Comparison of ENCODE assay signal across 8 mouse cellular contexts in genomic region chr1:171360656-171361055, GRCm38 (mm10). TPM values are rescaled to one million over a fixed set of nuclear protein-coding genes. Genes with fewer than 3 reads are reported as not detected.
A peak's percentile ranks its signal among the peaks of the same experiment; 100 is the strongest.
DNase-seq lines count a peak whose midpoint lies in the region; ATAC-seq lines count a peak whose summit lies in the region.

Gene Klhdc9 (minus strand): TSS chr1:171360798.

- H3K4me3 ChIP-seq in hindbrain, embryonic 14.5 days (replicated peaks; ENCODE audit: low read length) = peak within 1 kb of the TSS; percentile 44

- no peaks in the 10 kb centered on the region for H3K9me3 ChIP-seq in hindbrain, embryonic 14.5 days (ENCODE audit: control insufficient read depth, low read length)

- H3K27ac ChIP-seq in hindbrain, embryonic 14.5 days = peak within 1 kb of the TSS; percentile 83

- H3K4me1 ChIP-seq in hindbrain, embryonic 14.5 days (replicated peaks; ENCODE audit: control insufficient read depth, insufficient read depth, low read length) = peaks cover 11% of the 10 kb centered on the region

- peak; percentile 90 for ATAC-seq in activated CD4-positive, CD25-positive, alpha-beta regulatory T cell, adult 4 months
- peak; percentile 95 for ATAC-seq in hindbrain, embryonic 14.5 days (ENCODE audit: low FRiP score)

- no peaks in the 10 kb centered on the region for H3K27me3 ChIP-seq in hindbrain, embryonic 14.5 days (ENCODE audit: control insufficient read depth, insufficient read depth, low read length)

- peak within 1 kb of the TSS; percentile 72 for H3K9ac ChIP-seq in hindbrain, embryonic 14.5 days

- WGBS in hindbrain, embryonic 14.5 days = under 1% methylated on average over 21 of the region's 21 CpGs

- H3K4me2 ChIP-seq in hindbrain, embryonic 14.5 days (replicated peaks) = peak within 1 kb of the TSS; percentile 85

- DNase-seq in cerebellum, postnatal 4 days (ENCODE audit: low spot score in 2 of 2) = peak; percentile 69 to 85
- peak; percentile 86 to 95 for DNase-seq in frontal cortex, postnatal 36 days (ENCODE audit: low spot score in 2 of 2)
- peak; percentile 97 for DNase-seq in hindbrain, embryonic 14.5 days (ENCODE audit: low spot score)
- peak; percentile 69 to 71 for DNase-seq in layer of hippocampus, postnatal 25 days (ENCODE audit: extremely low spot score in 1 of 2, low spot score in 1 of 2)
- DNase-seq in lung, postnatal 10 days = peak; percentile 95
- peak; percentile 89 for DNase-seq in ovary, postnatal 14 days (ENCODE audit: low spot score)
- peak; percentile 95 for DNase-seq in thymus, postnatal 0 days (ENCODE audit: low spot score)

- peaks cover 32% of the 10 kb centered on the region for H3K36me3 ChIP-seq in hindbrain, embryonic 14.5 days (replicated peaks; ENCODE audit: control insufficient read depth, insufficient read depth)

RNA-seq across cellular contexts. Expression of gene Klhdc9, which starts in this region (rescaled TPM):
- polyA plus RNA-seq in activated CD4-positive, CD25-positive, alpha-beta regulatory T cell, adult 4 months (2017; shearing (Covaris generic)) = under 1 TPM in 1 of 2 experiments, not detected in 1; 0.48 TPM
- 2.6 and 3.9 TPM in 2 replicates for polyA plus RNA-seq in hindbrain, embryonic 14.5 days (2014; fragmentation: Nextera tagmentation; extraction: Ambion mirVana)
- total RNA-seq in layer of hippocampus, postnatal 25 days (2021) = 1 to 10 TPM; 6.4 to 9.2 TPM
- 0.76 and 1.4 TPM in 2 replicates for polyA plus RNA-seq in thymus, postnatal 0 days (2015; fragmentation: Nextera tagmentation; extraction: Ambion mirVana)

Comparison
In these comparisons a context has a peak if more than half of its experiments do, and no peak if none do; other contexts are left out.
1. Peak in every context shown above with its lines: DNase-seq, ATAC-seq, H3K4me3 ChIP-seq and H3K27ac ChIP-seq.
2. Peak in ATAC-seq in activated CD4-positive, CD25-positive, alpha-beta regulatory T cell, adult 4 months; RNA of the gene not detected or under 1 TPM.